Mouse (Mus musculus) neutrophil, adult 5-6 weeks (primary cell): ENCODE results near the gene Bsn. TPM values are rescaled to one million over a fixed set of nuclear protein-coding genes. Genes with fewer than 3 reads are reported as not detected.
A peak's percentile ranks its signal among the peaks of the same experiment; 100 is the strongest.

Source experiments
- ATAC-seq: fragments of 151-379, 151-347 bp; 2 replicates; pipeline ENCODE4 v1.8.0; 2017; ENCODE audit warnings: mild to moderate bottlenecking, moderate TSS enrichment; ENCODE audit not compliant: insufficient number of reproducible peaks, poor library complexity, low FRiP score, severe bottlenecking; ENCODE audit errors: extremely low read depth
- total RNA-seq: library from RNA; stranded (forward); fragments of 200-1000 nt; gene quantifications from 2 replicates; pipeline ENCODE4 v1.2.3, GENCODE M21; 2017

Gene Bsn
- total RNA-seq, 1 experiment from 2014 or later = 0.23 TPM

- ATAC-seq = no peak
These were observed 138.8 kb downstream of the Bsn start for GRCm38 (mm10) chr9:108051184-108051930.

- ATAC-seq = no peak
These were observed 140.5 kb downstream of the Bsn start for GRCm38 (mm10) chr9:108049561-108050251.

GRCm38 (mm10) chr9:108049016-108049455, 141.1 kb downstream of the Bsn start, which contains the start of gene Gmppb:
Gmppb (plus strand) TSS chr9:108049242.
- ATAC-seq = peak; percentile 87

GRCm38 (mm10) chr9:108048566-108048955, 141.6 kb downstream of the Bsn start:
- ATAC-seq = no peak

GRCm38 (mm10) chr9:108047601-108048565, 142.3 kb downstream of the Bsn start:
- no peak for ATAC-seq

GRCm38 (mm10) chr9:108046582-108046981, 143.6 kb downstream of the Bsn start:
- ATAC-seq = no peak

Other genes starting within 250 kb of the Bsn start
- gene Traip, start 240.2 kb downstream of the Bsn start, total RNA-seq = 1.9 and 5.3 TPM in 2 replicates
- gene Uba7, start 214.9 kb downstream of the Bsn start, total RNA-seq = 177 and 211 TPM in 2 replicates
- not detected in 2 replicates for gene Gm20661, start 207.3 kb downstream of the Bsn start, total RNA-seq
- 2.9 and 4.2 TPM in 2 replicates for gene Inka1, start 204.5 kb downstream of the Bsn start, total RNA-seq
- 0.98 TPM in 1 of 2 replicates, not detected in the other for gene Cdhr4, start 197.9 kb downstream of the Bsn start, total RNA-seq
- gene Gm20662, start 194.0 kb downstream of the Bsn start, total RNA-seq = 4.9 TPM in 1 of 2 replicates, not detected in the other
- gene Ip6k1, start 187.9 kb downstream of the Bsn start, total RNA-seq = 230 and 268 TPM in 2 replicates
- 11.2 and 13.1 TPM in 2 replicates for gene Gmppb, start 141.1 kb downstream of the Bsn start, total RNA-seq
- gene Amigo3, start 137.2 kb downstream of the Bsn start, total RNA-seq = 3.6 and 4.5 TPM in 2 replicates
- not detected in 2 replicates for gene Mst1, start 109.9 kb downstream of the Bsn start, total RNA-seq
- 62.7 and 90.3 TPM in 2 replicates for gene Rnf123, start 107.0 kb downstream of the Bsn start, total RNA-seq
- gene Apeh, start 95.8 kb downstream of the Bsn start, total RNA-seq = 74.5 and 116 TPM in 2 replicates
- gene Dag1, start 73.6 kb upstream of the Bsn start, total RNA-seq = 12.2 and 13.9 TPM in 2 replicates
- gene Nicn1, start 100.0 kb upstream of the Bsn start, total RNA-seq = 4.3 and 4.4 TPM in 2 replicates
- gene Amt, start 106.5 kb upstream of the Bsn start, total RNA-seq = 5.6 and 7.8 TPM in 2 replicates
- 487 and 547 TPM in 2 replicates for gene Rhoa, start 115.7 kb upstream of the Bsn start, total RNA-seq
- gene Tcta, start 115.8 kb upstream of the Bsn start, total RNA-seq = 17.4 and 23.4 TPM in 2 replicates
- 689 and 756 TPM in 2 replicates for gene Gpx1, start 148.5 kb upstream of the Bsn start, total RNA-seq
- gene Usp4, start 157.5 kb upstream of the Bsn start, total RNA-seq = 140 and 154 TPM in 2 replicates
- gene 1700102P08Rik, start 202.4 kb upstream of the Bsn start, total RNA-seq = 3.0 and 9.3 TPM in 2 replicates
- not detected in 2 replicates for gene Ccdc36, start 238.1 kb upstream of the Bsn start, total RNA-seq
- gene BC048562, start 246.1 kb upstream of the Bsn start, total RNA-seq = not detected in 2 replicates